Mouse (Mus musculus): Measurements from ENCODE around the gene Mypn.

- TF ChIP-seq CTCF (IDR thresholded peaks at IDR 0.05; ENCODE audit: borderline replicate concordance, insufficient read depth, low read length), result no peak
- TF ChIP-seq POLR2A (IDR thresholded peaks at IDR 0.05; ENCODE audit: low read depth, low read length), result no peak
Observed at GRCm38 (mm10) chr10:63123141-63123540, 80.6 kb downstream of the Mypn start.
